Mouse (Mus musculus) kidney, embryonic 16.5 days (tissue): ENCODE data around the gene Abca7. TPM values are rescaled to one million over a fixed set of nuclear protein-coding genes. Genes with fewer than 3 reads are reported as not detected.

ENCODE experiments used
- ATAC-seq: fragments of 200-750 bp; cut with Nextera tagmentation; 2 replicates; pipeline ENCODE4 v1.8.0; 2017; ENCODE audit warnings: moderate TSS enrichment; ENCODE audit not compliant: low FRiP score, low TSS enrichment
- H3K27ac ChIP-seq: fragments of 300-500 bp; sonication (generic); 2 replicates; pipeline ENCODE4 v1.5.1; 2014; ENCODE audit warnings: low read length
- H3K27me3 ChIP-seq: fragments of 300-500 bp; sonication (generic); 2 replicates; pipeline ENCODE4 v1.6.1; 2014; ENCODE audit warnings: low read length, control low read depth, mixed read lengths; ENCODE audit not compliant: insufficient read depth
- H3K36me3 ChIP-seq: fragments of 300-500 bp; sonication (generic); 2 replicates; pipeline ENCODE4 v1.6.1; 2014; ENCODE audit warnings: low read length, control low read depth, mixed read lengths; ENCODE audit not compliant: insufficient read depth
- H3K4me1 ChIP-seq: fragments of 300-500 bp; sonication (generic); 2 replicates; pipeline ENCODE4 v1.6.1; 2014; ENCODE audit warnings: low read length, control low read depth, mixed read lengths; ENCODE audit not compliant: insufficient read depth
- H3K4me2 ChIP-seq: fragments of 300-500 bp; sonication (generic); replicated peaks from 2 replicates; pipeline ENCODE4 v1.6.1; 2014; ENCODE audit warnings: low read depth, low read length
- H3K4me3 ChIP-seq: fragments of 300-500 bp; sonication (generic); 2 replicates; pipeline ENCODE4 v1.5.1; 2014; ENCODE audit warnings: mild to moderate bottlenecking, low read length
- H3K9ac ChIP-seq: fragments of 300-500 bp; sonication (generic); replicated peaks from 2 replicates; pipeline ENCODE4 v1.6.1; 2014; ENCODE audit warnings: low read length
- H3K9me3 ChIP-seq: fragments of 300-500 bp; sonication (generic); 2 replicates; pipeline ENCODE4 v1.6.1; 2016; ENCODE audit warnings: low read length, control low read depth
- WGBS: fragments of 180-500 bp; shearing (Covaris S2); extraction: QIAGEN DNeasy Blood & Tissue Kit; methylation state at CpG from one replicate; pipeline ENCODE4 v1.1.7; 2014; 5-methylcytosine and 5-hydroxymethylcytosine counted together
- polyA plus RNA-seq: library from polyadenylated mRNA; unstranded; fragments of >200 nt; fragmentation: Nextera tagmentation; extraction: Ambion mirVana; gene quantifications from 2 replicates; pipeline ENCODE4 v1.2.1, GENCODE M21; 2015

Abca7 gene
- polyA plus RNA-seq, 1 experiment from 2014 or later: 4.2 TPM

DNA sequence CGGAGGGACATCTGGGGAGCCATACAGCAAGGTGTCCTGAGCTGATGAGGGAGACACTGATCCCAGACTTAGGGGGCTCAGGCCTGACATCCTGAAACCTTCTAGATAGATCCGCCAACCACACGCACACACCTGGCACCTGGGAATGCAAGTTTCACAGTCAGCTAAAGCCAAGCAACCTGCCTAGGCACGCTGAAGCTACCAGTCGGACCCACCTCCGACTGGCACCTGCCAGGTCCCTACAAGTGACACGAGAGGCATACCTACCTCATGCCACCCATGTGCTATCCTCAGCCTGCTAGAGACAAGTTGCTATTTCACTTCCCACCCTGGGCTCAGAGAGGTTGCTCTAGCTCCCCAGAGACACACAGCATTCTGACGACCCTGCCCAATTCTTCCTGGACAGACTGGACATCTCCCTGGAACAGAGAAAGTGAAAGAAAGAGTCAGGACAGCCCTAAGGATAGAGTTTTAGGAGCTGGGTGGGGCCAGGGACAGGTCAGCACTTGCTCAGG, 7.0 kb upstream of the Abca7 start:
- Histone ChIP-seq H3K4me1 (peaks cover 40% of the 10 kb centered on the region), H3K27ac (peak overlapping the region; percentile 94), H3K9ac (peak overlapping the region; percentile 91), H3K27me3 (no peaks in the 10 kb centered on the region), H3K4me2 (peak overlapping the region; percentile 74), H3K9me3 (peaks cover 6% of the 10 kb centered on the region; the same call in 1 of the 2 replicates), H3K4me3 (peak overlapping the region; percentile 81), H3K36me3 (peaks cover 35% of the 10 kb centered on the region)
- WGBS: 31% methylated on average over 8 of the region's 8 CpGs
- ATAC-seq: no peak

DNA sequence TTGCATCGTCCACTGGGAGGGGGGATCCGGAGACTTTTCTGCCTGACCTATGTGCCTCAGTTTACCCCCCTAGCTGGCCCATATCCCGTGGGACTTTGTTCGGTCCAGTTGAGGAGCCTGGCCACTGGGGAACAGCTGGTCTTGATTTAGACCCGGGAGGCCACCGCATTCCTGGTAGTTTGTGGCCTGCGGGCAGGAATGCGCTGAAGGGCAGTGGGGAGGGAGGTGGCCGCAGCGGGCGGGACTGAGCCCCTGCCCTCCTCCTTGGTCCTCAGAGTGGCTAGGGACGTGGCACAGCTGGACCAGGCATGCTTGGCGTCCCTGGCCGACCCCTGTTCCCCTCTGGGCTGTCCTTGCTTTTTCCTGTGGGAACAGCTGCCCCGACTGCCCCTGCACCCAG, 6.4 kb upstream of the Abca7 start:
- H3K4me2 ChIP-seq: peak overlapping the region; percentile 74
- peaks cover 41% of the 10 kb centered on the region for H3K36me3 ChIP-seq
- WGBS: 9% methylated on average over 15 of the region's 15 CpGs
- peak overlapping the region; percentile 81 for H3K4me3 ChIP-seq
- H3K27ac ChIP-seq: peak overlapping the region; percentile 94
- H3K4me1 ChIP-seq: peaks cover 40% of the 10 kb centered on the region
- ATAC-seq: no peak
- no peaks in the 10 kb centered on the region for H3K27me3 ChIP-seq
- peaks cover 6% of the 10 kb centered on the region; the same call in 1 of the 2 replicates for H3K9me3 ChIP-seq
- peak overlapping the region; percentile 91 for H3K9ac ChIP-seq

DNA sequence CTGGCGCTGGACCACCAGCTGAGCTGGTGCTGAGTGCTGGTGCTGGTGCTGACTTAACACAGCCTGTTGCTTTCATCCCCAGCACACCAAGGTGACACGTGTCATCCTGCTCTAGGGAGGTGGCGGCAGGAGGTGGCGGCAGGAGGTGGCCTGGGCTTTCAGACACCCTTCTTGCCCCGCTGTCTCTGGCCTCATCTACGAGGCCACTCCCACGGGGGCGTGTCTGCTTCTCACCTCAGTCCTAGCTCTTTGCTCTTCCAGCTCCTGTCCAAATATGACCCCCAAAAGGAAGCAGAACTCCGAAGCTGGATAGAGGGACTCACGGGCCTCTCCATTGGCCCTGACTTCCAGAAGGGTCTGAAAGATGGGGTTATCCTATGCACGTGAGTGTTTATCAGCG, 5.2 kb upstream of the Abca7 start:
- WGBS: 64% methylated on average over 12 of the region's 12 CpGs
- no peak for ATAC-seq
- Histone ChIP-seq H3K9ac (no peak overlapping the region), H3K36me3 (peaks cover 42% of the 10 kb centered on the region), H3K4me3 (peak overlapping the region; percentile 20; the same call in 1 of the 2 replicates), H3K4me1 (peaks cover 35% of the 10 kb centered on the region), H3K9me3 (peaks cover 6% of the 10 kb centered on the region; the same call in 1 of the 2 replicates), H3K4me2 (peak overlapping the region; percentile 38), H3K27me3 (no peaks in the 10 kb centered on the region), H3K27ac (no peak overlapping the region)

DNA sequence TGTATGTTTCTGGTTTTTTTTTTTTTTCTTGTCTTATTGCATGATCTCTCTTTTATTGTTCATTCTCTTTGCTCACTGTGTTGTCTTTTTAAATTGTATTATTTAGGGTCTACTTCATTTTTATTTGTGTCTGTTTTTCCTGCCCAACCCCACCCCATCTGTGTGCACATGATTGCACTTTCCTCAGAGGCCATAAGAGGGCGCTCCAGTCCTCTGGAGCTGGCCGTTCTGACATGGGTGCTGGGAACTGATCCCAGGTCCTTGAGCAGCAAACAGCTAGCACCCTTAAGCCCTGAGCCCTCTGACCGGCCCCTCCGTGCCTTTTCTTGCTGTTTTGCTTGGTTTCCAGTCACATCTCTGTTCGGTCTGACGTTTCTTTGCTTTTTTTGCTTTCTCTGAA, 4.7 kb upstream of the Abca7 start:
- 88% methylated on average over 6 of the region's 6 CpGs for WGBS
- Histone ChIP-seq H3K36me3 (peaks cover 42% of the 10 kb centered on the region), H3K27me3 (no peaks in the 10 kb centered on the region), H3K4me1 (peaks cover 31% of the 10 kb centered on the region), H3K27ac (no peak overlapping the region), H3K4me2 (no peak overlapping the region; the same call in 1 of the 2 replicates), H3K4me3 (no peak overlapping the region), H3K9ac (no peak overlapping the region), H3K9me3 (peaks cover 6% of the 10 kb centered on the region; the same call in 1 of the 2 replicates)
- ATAC-seq: no peak

DNA sequence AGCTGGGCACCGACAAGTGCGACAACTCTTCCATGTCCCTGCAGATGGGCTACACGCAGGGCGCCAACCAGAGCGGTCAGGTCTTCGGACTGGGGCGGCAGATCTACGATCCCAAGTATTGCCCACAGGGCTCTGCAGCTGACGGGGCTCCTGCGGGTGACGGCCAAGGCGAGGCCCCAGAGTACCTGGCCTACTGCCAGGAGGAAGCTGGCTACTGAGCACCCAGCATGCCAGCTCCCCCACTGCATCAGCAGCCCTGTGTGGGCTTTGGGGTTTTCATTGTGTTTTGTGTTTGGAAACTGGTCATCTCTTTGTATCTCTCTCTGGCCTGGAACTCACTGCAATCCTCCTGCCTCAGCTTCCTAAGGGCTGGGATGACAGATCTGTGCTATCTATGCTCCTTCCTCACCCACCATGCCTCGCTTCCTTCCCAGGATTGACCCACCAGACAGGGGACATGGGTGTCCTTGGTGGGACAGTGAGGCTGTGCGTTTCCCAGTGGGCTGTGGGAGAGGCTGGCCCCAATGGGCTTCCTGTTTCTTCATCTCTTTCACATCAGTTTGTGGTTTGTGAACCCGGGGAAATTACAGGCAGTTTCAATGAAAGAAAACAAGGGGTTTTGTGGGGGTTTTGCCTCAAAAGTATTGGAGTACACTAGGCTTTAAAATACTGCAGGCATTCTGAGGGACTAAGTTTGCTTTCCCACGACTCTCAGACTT, 1.7 kb upstream of the Abca7 start:
- Histone ChIP-seq H3K4me3 (no peak overlapping the region), H3K9me3 (peaks cover 6% of the 10 kb centered on the region; the same call in 1 of the 2 replicates), H3K27me3 (no peaks in the 10 kb centered on the region), H3K4me2 (no peak overlapping the region), H3K9ac (no peak overlapping the region), H3K4me1 (peaks cover 25% of the 10 kb centered on the region), H3K36me3 (peaks cover 42% of the 10 kb centered on the region), H3K27ac (no peak overlapping the region)
- no peak for ATAC-seq
- 81% methylated on average over 16 of the region's 16 CpGs for WGBS

DNA sequence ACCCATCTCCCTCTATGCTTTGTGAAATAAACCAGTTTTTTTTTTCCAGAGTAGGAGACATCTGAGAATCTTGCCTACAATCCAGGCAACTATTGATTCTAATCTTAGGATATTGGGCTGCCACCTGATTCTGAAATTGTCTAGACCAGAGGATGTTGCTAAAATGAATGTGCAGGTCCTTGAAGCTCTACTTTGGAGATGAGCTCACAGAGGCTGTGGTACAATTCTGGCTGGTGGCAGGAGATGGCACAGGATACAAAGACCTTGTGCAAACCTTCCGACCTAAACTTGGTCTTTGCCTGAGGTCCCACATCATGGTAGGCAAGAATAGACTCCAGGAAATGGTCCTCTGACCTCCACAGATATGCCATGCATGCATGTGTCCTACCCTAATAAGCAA, 658 bp upstream of the Abca7 start:
- 89% methylated on average over 1 of the region's 1 CpGs for WGBS
- H3K4me2 ChIP-seq: peak overlapping the region; percentile 89; the same call in 1 of the 2 replicates
- peaks cover 19% of the 10 kb centered on the region for H3K4me1 ChIP-seq
- no peak overlapping the region for H3K9ac ChIP-seq
- peaks cover 42% of the 10 kb centered on the region for H3K36me3 ChIP-seq
- no peaks in the 10 kb centered on the region for H3K27me3 ChIP-seq
- H3K4me3 ChIP-seq: no peak overlapping the region
- peaks cover 6% of the 10 kb centered on the region; the same call in 1 of the 2 replicates for H3K9me3 ChIP-seq
- no peak for ATAC-seq
- no peak overlapping the region for H3K27ac ChIP-seq

DNA sequence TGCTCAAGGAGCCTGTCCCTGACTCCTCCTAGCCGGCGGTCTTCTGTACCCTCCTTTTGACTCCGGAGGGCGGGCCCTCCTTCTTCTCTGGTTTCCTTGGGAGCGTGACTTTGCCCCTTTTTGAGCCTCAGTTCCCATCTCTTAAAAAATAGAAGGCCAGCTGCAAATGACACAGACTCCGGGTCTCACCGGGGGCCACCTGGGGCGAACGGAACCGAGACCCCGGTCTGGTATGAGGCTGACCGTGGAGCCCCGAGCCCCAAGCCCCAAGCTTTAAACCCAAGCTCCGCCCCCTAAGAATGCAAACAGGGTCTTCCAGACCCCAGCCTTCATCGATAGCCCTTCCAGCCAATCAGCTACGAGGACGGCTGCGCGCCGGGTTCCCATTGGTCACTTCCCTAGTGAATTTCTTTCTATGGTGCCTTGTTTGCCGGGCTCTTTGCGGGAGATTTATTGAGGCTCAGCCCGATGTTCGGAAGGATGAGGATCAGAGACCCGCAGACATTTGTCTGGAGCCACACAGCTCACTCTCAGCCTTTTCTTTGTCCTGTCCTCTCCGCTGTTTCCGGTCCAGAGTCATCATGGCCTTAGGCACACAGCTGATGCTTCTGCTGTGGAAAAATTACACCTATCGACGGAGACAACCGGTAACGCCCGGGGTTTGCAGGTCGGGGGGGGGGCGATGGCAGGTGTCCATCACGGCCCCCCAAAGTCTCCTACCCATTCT, 903 bp downstream of the Abca7 start:
- under 1% methylated on average over 35 of the region's 35 CpGs for WGBS
- H3K9me3 ChIP-seq: no peaks in the 10 kb centered on the region
- ATAC-seq: peak; percentile 61
- peak overlapping the region; percentile 55 for H3K4me3 ChIP-seq
- peak overlapping the region; percentile 35 for H3K27ac ChIP-seq
- H3K4me1 ChIP-seq: peaks cover 19% of the 10 kb centered on the region
- H3K9ac ChIP-seq: peak overlapping the region; percentile 65
- peaks cover 7% of the 10 kb centered on the region; the same call in 1 of the 2 replicates for H3K27me3 ChIP-seq
- H3K36me3 ChIP-seq: peaks cover 26% of the 10 kb centered on the region
- H3K4me2 ChIP-seq: peak overlapping the region; percentile 89

DNA sequence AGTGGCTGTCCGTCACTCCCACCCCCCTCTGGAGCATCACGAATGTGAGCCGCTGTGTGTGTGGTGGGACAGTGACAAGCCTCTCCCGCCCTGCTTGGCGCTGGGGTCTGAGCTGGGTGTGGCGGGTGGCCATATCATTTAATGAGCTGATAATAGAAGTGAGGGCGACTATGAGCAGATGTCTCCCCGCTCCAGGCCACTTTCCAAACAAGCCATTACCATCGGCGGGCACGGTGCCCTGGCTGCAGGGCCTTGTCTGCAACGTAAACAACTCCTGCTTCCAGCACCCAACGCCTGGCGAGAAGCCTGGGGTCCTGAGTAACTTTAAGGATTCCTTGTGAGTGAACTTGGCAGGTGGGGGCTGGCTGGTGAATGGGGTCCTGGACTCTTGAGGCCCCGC, 1.5 kb downstream of the Abca7 start:
- peaks cover 10% of the 10 kb centered on the region; the same call in 1 of the 2 replicates for H3K27me3 ChIP-seq
- H3K4me3 ChIP-seq: peak overlapping the region; percentile 55
- ATAC-seq: no peak
- 11% methylated on average over 15 of the region's 15 CpGs for WGBS
- H3K36me3 ChIP-seq: peaks cover 20% of the 10 kb centered on the region
- peak overlapping the region; percentile 89 for H3K4me2 ChIP-seq
- no peaks in the 10 kb centered on the region for H3K9me3 ChIP-seq
- H3K9ac ChIP-seq: peak overlapping the region; percentile 47
- peaks cover 24% of the 10 kb centered on the region for H3K4me1 ChIP-seq
- H3K27ac ChIP-seq: no peak overlapping the region

DNA sequence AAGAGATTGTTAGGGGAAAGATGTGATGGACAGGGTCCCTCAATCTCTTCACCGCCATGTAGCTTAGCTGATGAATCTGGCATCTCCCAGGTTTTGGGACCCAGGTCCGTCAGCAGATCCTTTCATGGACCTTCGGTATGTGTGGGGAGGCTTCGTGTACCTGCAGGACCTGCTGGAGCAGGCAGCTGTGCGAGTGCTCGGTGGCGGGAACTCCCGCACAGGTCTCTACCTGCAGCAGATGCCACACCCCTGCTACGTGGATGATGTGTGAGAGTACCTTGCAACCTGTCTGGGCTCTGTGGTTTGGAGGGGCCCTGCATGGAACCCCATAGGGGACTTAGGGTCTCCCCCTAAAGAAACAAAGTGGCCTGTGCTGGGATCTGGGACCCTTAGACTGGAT, 5.7 kb downstream of the Abca7 start:
- H3K4me3 ChIP-seq: no peak overlapping the region
- H3K9ac ChIP-seq: no peak overlapping the region
- 79% methylated on average over 9 of the region's 9 CpGs for WGBS
- H3K36me3 ChIP-seq: no peaks in the 10 kb centered on the region
- ATAC-seq: no peak
- peaks cover 14% of the 10 kb centered on the region for H3K27me3 ChIP-seq
- H3K27ac ChIP-seq: no peak overlapping the region
- H3K9me3 ChIP-seq: no peaks in the 10 kb centered on the region
- H3K4me2 ChIP-seq: no peak overlapping the region
- peaks cover 26% of the 10 kb centered on the region for H3K4me1 ChIP-seq
